Mouse (Mus musculus) lung, postnatal 10 days (tissue): Measurements from ENCODE around the gene Ppp2ca.
A peak's percentile ranks its signal among the peaks of the same experiment; 100 is the strongest.

Experiments used
- DNase-seq: peaks from one replicate; pipeline ENCODE4 v3.0.0; 2021

Gene Ppp2ca

GRCm38 (mm10) chr11:52098398-52098946 is at the start of gene Ppp2ca:
Gene Ppp2ca (plus strand): TSS chr11:52098681.
- DNase-seq: peak; percentile 99

DNA sequence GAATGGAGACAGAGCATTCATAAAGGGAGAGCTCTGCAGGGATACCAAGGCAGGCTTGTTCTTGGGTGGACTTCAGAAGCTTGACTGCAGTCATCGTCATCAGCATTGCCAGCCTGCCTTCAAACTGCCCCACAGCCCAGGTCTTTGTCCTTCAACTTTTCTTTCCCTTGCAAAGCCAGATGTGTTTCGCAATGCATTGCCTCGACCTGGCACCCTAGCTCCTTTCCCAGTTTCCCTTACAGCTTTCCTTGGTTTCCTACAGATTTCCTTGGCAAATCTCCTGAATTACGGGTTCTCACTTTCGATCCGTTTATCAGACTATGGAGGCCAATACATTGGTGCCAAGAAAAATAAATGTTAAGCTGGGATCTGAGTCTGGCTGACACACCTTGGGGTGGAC is 45.1 kb upstream of the Ppp2ca start:
- no peak for DNase-seq

GRCm38 (mm10) chr11:52054728-52055127 is 43.8 kb upstream of the Ppp2ca start:
- no peak for DNase-seq

DNA sequence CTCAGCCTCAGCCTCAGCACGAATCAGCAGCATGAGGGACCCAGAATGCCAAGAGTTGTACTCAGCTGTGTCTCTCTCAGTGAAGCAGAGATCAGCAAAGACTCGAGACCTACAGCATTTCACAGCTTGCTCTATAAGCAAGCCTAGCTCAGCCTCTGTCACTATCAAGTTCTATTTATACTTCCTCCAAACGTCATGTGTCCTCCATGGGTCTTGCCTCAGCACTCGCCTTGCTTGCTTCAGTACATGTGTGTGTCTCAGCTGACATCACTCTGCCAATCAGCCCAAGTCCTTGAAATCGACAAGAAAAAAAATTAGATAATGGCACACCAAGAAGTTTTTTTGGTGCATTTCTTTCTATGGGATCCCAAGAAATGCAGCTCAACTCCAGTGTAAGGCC is 42.3 kb upstream of the Ppp2ca start:
- DNase-seq: no peak

DNA sequence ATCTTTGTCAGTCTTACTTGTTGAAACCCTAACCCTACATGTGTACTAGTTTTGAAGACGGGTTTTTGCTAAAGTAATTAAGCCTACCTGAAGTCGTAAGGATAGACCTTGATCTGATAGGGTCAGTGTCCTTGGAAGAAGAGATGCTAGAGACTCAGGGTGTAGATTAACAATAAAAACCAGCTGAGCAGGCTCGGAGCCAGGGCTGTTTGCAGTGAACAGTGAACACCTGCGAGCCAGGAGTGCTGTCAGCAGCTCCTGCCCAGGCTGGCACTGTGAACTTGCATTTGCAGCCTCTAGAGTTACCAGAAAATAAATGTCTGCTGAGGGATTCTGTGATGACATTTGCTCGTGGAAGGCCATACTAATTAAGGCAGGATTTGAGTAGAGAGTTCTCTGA is 39.5 kb upstream of the Ppp2ca start:
- no peak for DNase-seq

DNA sequence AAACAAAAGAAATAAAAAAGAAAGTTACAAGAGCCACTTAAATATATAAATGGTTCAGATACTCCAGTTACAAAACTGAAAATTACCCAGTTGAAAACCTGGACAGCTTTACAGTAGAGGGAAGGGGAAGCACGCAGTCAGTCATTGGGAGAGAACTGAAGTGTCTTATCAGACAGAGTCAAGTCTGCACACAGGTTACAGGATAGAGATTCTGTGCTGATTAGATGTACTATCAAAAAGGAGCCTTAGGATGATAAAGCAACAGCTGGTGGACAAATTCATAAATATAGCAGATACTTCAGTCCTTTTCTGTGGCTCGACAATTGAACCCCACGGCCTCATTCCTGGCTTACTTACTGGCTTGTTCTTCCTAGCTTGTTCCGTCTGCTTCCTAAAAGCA is 38.2 kb upstream of the Ppp2ca start:
- no peak for DNase-seq

DNA sequence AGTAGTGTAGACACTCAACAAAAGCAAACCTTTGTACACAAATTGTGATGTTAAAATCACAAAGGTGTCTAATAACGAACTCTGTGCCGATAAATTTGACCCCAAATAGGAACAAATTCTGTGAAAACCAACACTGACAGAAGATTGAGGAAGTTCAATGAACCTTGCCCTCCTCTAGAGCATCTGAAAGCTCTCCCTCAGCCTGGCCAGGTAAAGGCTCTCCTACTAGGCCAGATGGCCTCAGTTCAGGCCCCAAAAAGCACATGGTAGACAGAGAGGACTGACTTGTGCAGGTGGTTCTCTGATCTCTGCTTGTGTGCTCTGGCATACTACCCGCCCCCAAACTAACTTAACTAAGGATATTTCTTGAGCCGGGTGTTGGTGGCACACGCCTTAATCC is 36.1 kb upstream of the Ppp2ca start:
- no peak for DNase-seq

- DNase-seq: no peak
Observed at GRCm38 (mm10) chr11:52064398-52064797, 34.1 kb upstream of the Ppp2ca start.

DNA sequence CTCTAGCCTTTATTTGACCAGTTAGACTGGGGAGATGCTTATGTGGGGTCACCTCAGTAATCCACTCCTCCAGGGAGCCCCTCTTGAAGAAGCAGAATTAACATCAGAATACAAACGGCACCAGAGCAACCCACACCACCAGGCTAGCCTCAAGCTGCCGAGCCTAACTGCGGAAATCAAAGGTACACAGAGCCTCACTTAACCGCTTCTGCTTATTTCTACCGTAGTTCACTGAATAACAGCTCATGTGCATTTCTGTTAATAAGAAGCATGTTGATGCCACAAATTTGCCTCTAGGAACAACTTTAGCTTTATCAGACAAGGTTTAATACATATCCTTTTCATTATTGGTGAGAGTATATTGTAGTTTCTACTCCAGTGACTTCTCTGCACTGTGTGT is 32.6 kb upstream of the Ppp2ca start:
- no peak for DNase-seq

GRCm38 (mm10) chr11:52071768-52072167 is 26.7 kb upstream of the Ppp2ca start:
- no peak for DNase-seq

DNA sequence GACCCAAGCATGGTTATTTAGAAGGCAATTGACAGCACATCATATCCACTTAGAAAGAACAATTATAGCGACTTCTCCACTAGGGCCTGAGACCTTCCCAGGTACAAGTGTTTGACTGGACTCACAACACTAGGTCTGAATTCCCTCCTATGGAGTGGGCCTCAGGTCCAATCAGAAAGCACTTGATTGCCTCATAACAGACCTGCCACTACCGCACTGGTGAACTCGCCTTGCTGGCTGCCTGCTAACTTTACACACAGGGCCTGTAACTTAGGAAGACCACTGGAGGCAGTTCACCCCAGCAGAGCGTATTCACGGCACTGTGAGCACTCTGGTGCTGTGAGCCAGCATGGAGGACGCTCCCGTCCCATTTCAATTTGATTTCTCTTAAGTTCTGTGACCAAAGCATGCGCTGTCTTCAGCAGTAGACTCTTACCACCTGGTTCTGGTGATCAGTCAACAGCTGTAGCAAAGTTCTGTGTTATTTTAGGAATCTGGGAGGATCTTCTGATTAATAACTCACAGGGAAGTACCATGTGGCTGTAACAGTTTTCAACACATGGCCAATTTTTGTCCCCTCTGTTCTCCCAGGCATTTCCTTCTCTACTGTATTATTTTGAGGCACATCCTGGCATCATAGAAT is 24.8 kb upstream of the Ppp2ca start:
- DNase-seq: no peak

- DNase-seq: no peak
Observed at GRCm38 (mm10) chr11:52074626-52075470, 23.6 kb upstream of the Ppp2ca start.

DNA sequence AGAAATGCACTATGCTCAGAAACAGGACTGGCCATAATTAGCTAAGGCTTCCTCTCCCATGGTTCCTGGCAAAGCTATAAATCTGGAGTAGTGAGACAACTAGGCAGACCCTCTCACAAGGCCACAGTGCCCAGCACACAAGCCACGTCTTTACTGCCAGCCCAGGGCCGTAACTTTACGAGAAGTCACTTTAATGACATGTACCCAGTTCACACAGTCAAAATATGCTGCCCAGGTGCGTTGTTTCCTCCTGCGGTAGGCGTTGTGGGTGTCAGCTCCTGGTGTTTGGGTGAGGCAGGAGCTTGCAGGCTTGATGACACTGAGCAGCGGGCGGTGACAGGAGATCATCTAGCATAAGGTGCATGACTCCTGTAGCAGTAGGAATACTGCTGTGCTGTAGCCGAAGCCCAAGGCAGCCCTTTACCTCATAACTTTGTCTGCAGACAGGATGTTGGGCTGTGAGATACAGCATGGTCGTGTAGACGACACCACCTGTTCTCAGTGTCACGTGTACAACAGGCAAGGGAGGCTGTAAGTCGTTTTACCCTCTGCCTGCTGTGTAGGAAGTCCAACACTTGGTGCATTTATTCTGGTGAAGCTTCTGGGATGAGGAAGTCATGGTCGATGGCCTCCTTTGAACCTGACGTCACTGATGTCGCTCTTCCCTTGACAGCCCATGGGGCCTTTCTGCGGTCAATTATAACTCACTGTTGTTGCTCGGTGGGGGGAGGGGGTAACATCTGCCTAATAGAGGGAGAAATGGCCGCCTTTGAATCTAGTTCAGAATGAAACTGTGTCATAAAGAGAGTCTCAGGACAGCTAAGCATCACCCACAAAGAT is 22.5 kb upstream of the Ppp2ca start:
- no peak for DNase-seq

DNA sequence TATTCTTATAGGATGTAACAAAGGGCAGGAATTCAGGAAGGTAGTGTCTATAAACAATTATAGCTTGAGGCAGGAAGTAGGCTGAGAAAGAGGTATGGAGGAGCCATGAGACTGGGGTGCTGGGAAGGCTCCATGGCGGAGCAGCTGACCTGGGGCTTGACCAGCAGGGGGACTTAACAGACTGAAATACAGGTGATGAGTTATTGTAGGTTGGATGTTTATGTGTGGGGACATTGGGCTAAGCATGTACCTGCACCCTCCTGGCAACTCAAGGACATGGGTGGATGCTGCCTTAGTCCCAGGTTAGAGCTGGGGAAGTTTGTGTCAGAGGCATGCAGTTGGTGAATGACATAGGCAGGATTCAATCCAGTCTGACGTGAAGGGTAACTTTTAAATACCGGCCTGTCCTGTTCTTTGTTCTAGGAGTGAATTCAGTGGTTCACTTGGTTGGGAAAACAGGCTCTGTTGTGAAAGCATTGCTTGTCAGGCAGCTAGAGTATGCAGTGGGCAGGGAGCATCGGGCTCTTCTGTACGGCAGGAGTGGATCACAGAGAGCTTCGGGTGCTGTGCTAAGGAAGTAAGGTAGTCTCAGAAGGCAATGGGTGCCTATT is 21.6 kb upstream of the Ppp2ca start:
- DNase-seq: no peak

DNA sequence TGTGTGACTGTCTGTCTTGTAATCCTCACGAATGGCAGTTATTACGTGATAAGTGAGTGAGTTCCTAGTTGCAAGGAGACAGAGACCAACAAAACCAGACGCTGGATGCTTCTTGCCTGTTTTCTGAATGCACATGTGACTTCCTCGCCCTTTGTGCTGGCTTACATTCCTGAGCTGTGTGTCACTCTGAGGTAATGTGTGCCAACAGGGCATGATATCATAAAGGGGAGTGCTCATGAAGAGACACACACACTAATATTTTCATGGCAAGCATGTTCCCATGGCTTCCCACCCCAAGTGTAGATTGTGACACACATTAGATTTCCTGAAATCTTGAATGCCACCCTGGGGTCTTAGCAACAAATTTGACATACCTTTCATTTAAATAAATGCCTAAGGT is 20.5 kb upstream of the Ppp2ca start:
- peak; percentile 65 for DNase-seq

DNA sequence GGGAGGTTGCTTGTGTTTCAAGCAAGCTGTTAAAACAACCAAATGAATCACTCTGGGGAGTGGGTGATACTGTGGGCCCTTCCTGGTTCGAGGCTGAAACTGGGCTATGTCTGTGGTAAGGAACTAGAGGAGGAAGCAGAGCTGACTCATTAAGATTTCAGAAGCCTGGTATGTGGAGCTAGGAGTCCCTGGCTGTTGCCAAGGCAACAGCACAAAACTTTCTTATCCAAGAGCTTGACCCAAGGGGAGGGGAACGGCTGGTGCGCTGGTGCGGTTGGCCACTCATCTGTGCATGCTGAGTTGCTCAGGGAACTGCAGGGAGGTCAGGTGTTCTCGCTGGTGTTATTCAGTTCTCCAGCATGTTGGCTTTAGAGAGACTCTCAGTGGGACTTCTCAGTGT is 18.5 kb upstream of the Ppp2ca start:
- peak; percentile 61 for DNase-seq

- no peak for DNase-seq
Observed at GRCm38 (mm10) chr11:52080656-52081055, 17.8 kb upstream of the Ppp2ca start.

GRCm38 (mm10) chr11:52085857-52086203 is 12.7 kb upstream of the Ppp2ca start:
- DNase-seq: no peak

- DNase-seq: no peak
Observed at GRCm38 (mm10) chr11:52086204-52086864, 12.1 kb upstream of the Ppp2ca start.

DNA sequence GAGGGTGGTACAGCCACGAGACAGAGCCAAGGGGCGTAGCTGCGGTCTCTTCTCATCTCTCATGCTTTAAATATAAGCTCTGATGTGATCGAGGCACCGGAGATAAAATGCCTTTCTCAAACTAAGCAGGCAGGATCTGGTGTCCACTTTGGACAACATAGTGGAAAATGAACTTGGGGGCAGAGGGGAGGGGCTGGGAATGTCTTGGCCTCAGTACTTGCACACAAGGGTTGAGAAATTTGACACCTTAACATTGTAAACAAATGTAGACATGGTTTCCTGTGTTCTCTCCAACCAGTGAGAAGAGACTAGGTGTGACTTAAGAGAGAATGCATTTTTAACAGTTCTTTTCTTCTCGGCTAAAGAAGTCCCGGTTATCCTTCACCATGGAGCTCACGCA is 9.2 kb upstream of the Ppp2ca start:
- DNase-seq: no peak

DNA sequence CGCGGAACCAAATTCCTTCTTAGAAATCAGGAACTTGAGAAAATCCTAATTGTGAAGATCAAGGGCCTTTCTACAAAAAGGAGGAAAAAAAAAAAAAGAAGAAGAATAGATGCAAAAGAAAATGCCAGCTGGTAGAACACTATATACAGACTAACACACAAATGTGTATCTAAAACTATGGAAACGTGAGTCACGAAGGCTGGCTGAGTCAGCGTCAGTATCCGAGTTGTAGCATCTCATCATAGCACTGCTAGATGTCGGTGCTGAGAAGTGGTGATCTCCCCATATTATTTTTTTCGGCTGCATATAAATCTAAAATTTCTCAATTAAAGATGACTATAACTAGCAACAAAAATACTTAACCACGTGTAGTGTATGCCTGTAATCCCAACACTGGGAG is 7.2 kb upstream of the Ppp2ca start:
- no peak for DNase-seq

DNA sequence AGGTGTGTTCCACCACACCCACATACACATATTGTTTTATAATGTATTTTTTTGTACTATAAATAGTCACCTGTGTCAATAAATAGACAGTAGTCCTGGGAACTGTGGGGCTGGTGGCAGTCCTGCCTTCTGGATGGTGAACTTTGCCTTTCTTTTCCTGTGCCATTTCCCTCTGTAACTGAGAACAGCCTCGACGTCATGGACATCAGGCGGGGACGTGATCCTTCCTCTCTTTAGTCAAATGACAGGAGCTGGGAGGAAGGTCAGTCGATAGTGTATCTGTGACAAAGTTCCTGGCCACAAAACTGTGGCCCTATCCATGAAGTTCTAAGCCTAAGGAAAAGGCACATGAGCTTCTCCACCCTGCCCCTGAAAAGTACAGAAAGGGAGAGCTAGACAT is 3.9 kb upstream of the Ppp2ca start:
- peak; percentile 16 for DNase-seq
